Comparison of ENCODE assay signal across 8 mouse cellular contexts in the genomic region with DNA sequence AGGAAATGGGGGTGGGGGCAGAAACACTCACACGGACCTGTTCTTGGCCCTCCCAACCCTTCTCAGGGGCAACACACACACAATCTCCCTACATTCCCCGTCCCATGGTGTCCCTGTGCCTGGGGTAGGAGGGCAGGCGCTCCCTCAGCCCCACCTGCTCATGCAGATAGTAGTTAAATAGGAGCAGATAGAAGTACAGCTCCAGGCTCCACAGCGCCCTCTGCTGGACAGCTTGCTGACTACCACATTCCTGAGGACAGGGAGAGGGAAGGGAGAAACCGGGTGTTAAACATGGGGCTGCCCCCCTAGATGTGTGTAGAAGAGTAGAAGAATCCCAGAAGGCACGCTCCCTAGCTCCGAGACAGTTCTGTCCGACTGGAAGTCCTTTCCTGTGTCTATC. TPM values are rescaled to one million over a fixed set of nuclear protein-coding genes. Genes with fewer than 3 reads are reported as not detected.
A peak's percentile ranks its signal among the peaks of the same experiment; 100 is the strongest.
DNase-seq lines count a peak whose midpoint lies in the region; TF ChIP-seq lines count a peak whose summit lies in the region.
"Had no signal": no experiment of that assay in that cellular context is flagged by ENCODE, and none has a peak within 500 bp of the region (broad histone marks: within the 10 kb centered on the region; RNA-seq: fewer than 3 reads in every experiment).

No protein-coding gene starts in this region.

- TF ChIP-seq POLR2A in brain, embryonic 14.5 days (IDR thresholded peaks at IDR 0.05; ENCODE audit: borderline replicate concordance, extremely low read depth, insufficient read depth, insufficient read length, poor library complexity, severe bottlenecking), result no peak

- DNase-seq in 3T3-L1 (ENCODE audit: low read depth, low spot score), result peak; percentile 67
- DNase-seq in B cell, adult 2 months, result peak; percentile 70 to 73
- peak; percentile 33 for DNase-seq in brain, embryonic 14.5 days (ENCODE audit: low read depth)
- DNase-seq in frontal cortex, postnatal 25 days (ENCODE audit: low spot score in 2 of 2), result peak; percentile 46 to 50
- peak; percentile 39 for DNase-seq in layer of hippocampus, adult 9-11 months
- DNase-seq in lung, postnatal 4 days, result peak; percentile 56 to 77
- peak; percentile 14 to 22 for DNase-seq in spleen, postnatal 36 days (ENCODE audit: low spot score in 2 of 2)

- peak; percentile 76 for TF ChIP-seq CTCF in brain, embryonic 14.5 days (IDR thresholded peaks at IDR 0.05; ENCODE audit: borderline replicate concordance, extremely low read depth, insufficient read depth, insufficient read length)

RNA-seq across cellular contexts. Expression of gene Pald1, which starts 39.4 kb away (rescaled TPM):
- polyA plus RNA-seq in brain, embryonic 14.5 days (2012; rRNA removed), result 23.3 and 28.6 TPM in 2 replicates

RNA-seq across cellular contexts. Expression of gene Prf1, which starts 46.3 kb away (rescaled TPM):
- polyA plus RNA-seq in brain, embryonic 14.5 days (2012; rRNA removed), result 0.04 TPM in 1 of 2 replicates, not detected in the other
- polyA plus RNA-seq: hindbrain, embryonic 15.5 days had no signal

Comparison
In these comparisons a context has a peak if more than half of its experiments do, and no peak if none do; other contexts are left out.
1. Peak in every context shown above with its lines: DNase-seq.
2. DNase-seq: peak in every context shown above with its lines; median percentile 72 in B cell, adult 2 months; 67 in 3T3-L1; 66 in lung, postnatal 4 days; 48 in frontal cortex, postnatal 25 days; 39 in layer of hippocampus, adult 9-11 months; 33 in brain, embryonic 14.5 days; 18 in spleen, postnatal 36 days.